In genomic region chr15:10890220-10890921, GRCm38 (mm10) we compare ENCODE assay signal across 8 mouse cellular contexts.
DNase-seq lines count a peak whose midpoint lies in the region; ATAC-seq and TF ChIP-seq lines count a peak whose summit lies in the region.

No protein-coding gene starts in this region.

- ATAC-seq in midbrain, embryonic 14.5 days (ENCODE audit: low FRiP score, low TSS enrichment) = peak; percentile 60; the same call in 1 of the 2 replicates
- ATAC-seq in embryonic facial prominence, embryonic 12.5 days (ENCODE audit: insufficient number of reproducible peaks, insufficient read depth, low FRiP score, low TSS enrichment) = no peak
- ATAC-seq in heart, postnatal 0 days (ENCODE audit: insufficient read depth, low read depth) = peak; percentile 76

- H3K79me2 ChIP-seq in macrophage (ENCODE audit: inconsistent target) = no peaks in the 10 kb centered on the region

- no peaks in the 10 kb centered on the region for H3K27me3 ChIP-seq in midbrain, embryonic 14.5 days (ENCODE audit: control insufficient read depth, insufficient read depth, low read length)
- H3K27me3 ChIP-seq in midbrain, embryonic 10.5 days (ENCODE audit: low read depth, poor library complexity, severe bottlenecking) = no peaks in the 10 kb centered on the region
- no peaks in the 10 kb centered on the region for H3K27me3 ChIP-seq in embryonic facial prominence, embryonic 12.5 days
- no peaks in the 10 kb centered on the region for H3K27me3 ChIP-seq in heart, postnatal 0 days (ENCODE audit: control insufficient read depth, insufficient read depth, low read length)

- TF ChIP-seq EP300 in heart, postnatal 0 days (IDR thresholded peaks at IDR 0.05; ENCODE audit: low read depth) = no peak

- peak; percentile 79 for DNase-seq in midbrain, embryonic 14.5 days
- DNase-seq in midbrain, embryonic 10.5 days (ENCODE audit: low spot score) = no peak
- peak; percentile 65 for DNase-seq in heart, postnatal 0 days (ENCODE audit: low spot score)
- peak; percentile 95 for DNase-seq in kidney, postnatal 36 days
- no peak for DNase-seq in T-cell, adult 2 months (ENCODE audit: low spot score)
- DNase-seq in thymus, postnatal 4 days = no peak

- H3K4me3 ChIP-seq in midbrain, embryonic 14.5 days (replicated peaks; ENCODE audit: low read depth, low read length) = no peak overlapping the region
- H3K4me3 ChIP-seq in midbrain, embryonic 10.5 days = no peak overlapping the region
- H3K4me3 ChIP-seq in embryonic facial prominence, embryonic 12.5 days = no peak overlapping the region
- no peak overlapping the region for H3K4me3 ChIP-seq in heart, postnatal 0 days (ENCODE audit: low read depth, low read length)
- no peak overlapping the region for H3K4me3 ChIP-seq in macrophage (ENCODE audit: inconsistent target)

- no peaks in the 10 kb centered on the region for H3K36me3 ChIP-seq in midbrain, embryonic 14.5 days (ENCODE audit: control insufficient read depth, insufficient read depth, low read length)
- H3K36me3 ChIP-seq in midbrain, embryonic 10.5 days = no peaks in the 10 kb centered on the region
- H3K36me3 ChIP-seq in embryonic facial prominence, embryonic 12.5 days = no peaks in the 10 kb centered on the region
- no peaks in the 10 kb centered on the region for H3K36me3 ChIP-seq in heart, postnatal 0 days (replicated peaks; ENCODE audit: control insufficient read depth, insufficient read depth, low read length)
- H3K36me3 ChIP-seq in macrophage (ENCODE audit: inconsistent target) = no peaks in the 10 kb centered on the region

- no peak overlapping the region for H3K4me2 ChIP-seq in midbrain, embryonic 14.5 days (ENCODE audit: low read length)
- H3K4me2 ChIP-seq in embryonic facial prominence, embryonic 12.5 days (replicated peaks) = no peak overlapping the region
- no peak overlapping the region for H3K4me2 ChIP-seq in heart, postnatal 0 days (ENCODE audit: low read depth, low read length)

- TF ChIP-seq CTCF in heart, postnatal 0 days (IDR thresholded peaks at IDR 0.05; ENCODE audit: low read depth) = no peak

- no peak overlapping the region for H3K27ac ChIP-seq in midbrain, embryonic 14.5 days (replicated peaks; ENCODE audit: low read depth, low read length)
- no peak overlapping the region for H3K27ac ChIP-seq in midbrain, embryonic 10.5 days (replicated peaks)
- H3K27ac ChIP-seq in embryonic facial prominence, embryonic 12.5 days = peak overlapping the region; percentile 70
- peak overlapping the region; percentile 43 for H3K27ac ChIP-seq in heart, postnatal 0 days (ENCODE audit: low read depth)
- peak overlapping the region; percentile 19; the same call in 1 of the 2 replicates for H3K27ac ChIP-seq in macrophage

- H3K9me3 ChIP-seq in midbrain, embryonic 14.5 days (ENCODE audit: control insufficient read depth, low read length) = no peaks in the 10 kb centered on the region
- H3K9me3 ChIP-seq in midbrain, embryonic 10.5 days (replicated peaks) = peaks cover 8% of the 10 kb centered on the region; the same call in 1 of the 2 replicates
- no peaks in the 10 kb centered on the region for H3K9me3 ChIP-seq in embryonic facial prominence, embryonic 12.5 days
- no peaks in the 10 kb centered on the region for H3K9me3 ChIP-seq in heart, postnatal 0 days (replicated peaks; ENCODE audit: control insufficient read depth, low read length)

- H3K9ac ChIP-seq in midbrain, embryonic 14.5 days (replicated peaks; ENCODE audit: low read length) = no peak overlapping the region
- no peak overlapping the region for H3K9ac ChIP-seq in embryonic facial prominence, embryonic 12.5 days
- H3K9ac ChIP-seq in heart, postnatal 0 days (replicated peaks; ENCODE audit: low read depth, low read length) = no peak overlapping the region

- 53% methylated on average over 8 of the region's 8 CpGs for WGBS in midbrain, embryonic 14.5 days
- WGBS in midbrain, embryonic 10.5 days = 78% methylated on average over 8 of the region's 8 CpGs
- whole genome bisulfite sequencing in embryonic facial prominence, embryonic 12.5 days = 49% methylated on average over 8 of the region's 8 CpGs
- 29% methylated on average over 8 of the region's 8 CpGs for WGBS in heart, postnatal 0 days
- WGBS in macrophage (ENCODE audit: missing documents) = 10% methylated on average over 8 of the region's 8 CpGs

- H3K4me1 ChIP-seq in midbrain, embryonic 14.5 days (ENCODE audit: control insufficient read depth, insufficient read depth, low read length) = no peaks in the 10 kb centered on the region
- no peaks in the 10 kb centered on the region for H3K4me1 ChIP-seq in midbrain, embryonic 10.5 days
- peaks cover 6% of the 10 kb centered on the region; the same call in 1 of the 2 replicates for H3K4me1 ChIP-seq in embryonic facial prominence, embryonic 12.5 days
- no peaks in the 10 kb centered on the region for H3K4me1 ChIP-seq in heart, postnatal 0 days (ENCODE audit: control insufficient read depth, insufficient read depth)

Comparison
In these comparisons a context has a peak if more than half of its experiments do, and no peak if none do; other contexts are left out.
1. DNase-seq: peak in midbrain, embryonic 14.5 days (single experiment), heart, postnatal 0 days (single experiment) and kidney, postnatal 36 days (2 of 2); none in midbrain, embryonic 10.5 days (single experiment), T-cell, adult 2 months (single experiment) and thymus, postnatal 4 days (single experiment).
2. H3K27ac ChIP-seq: peak in embryonic facial prominence, embryonic 12.5 days (single experiment), heart, postnatal 0 days (single experiment) and macrophage (single experiment); none in midbrain, embryonic 14.5 days (single experiment) and midbrain, embryonic 10.5 days (single experiment).